Mouse (Mus musculus) limb, embryonic 13.5 days (tissue): ENCODE measurements around the gene Rnf157. TPM values are rescaled to one million over a fixed set of nuclear protein-coding genes. Genes with fewer than 3 reads are reported as not detected.
"Not testable (repeated sequence)": the region's sequence is repeated elsewhere in the genome, so short reads cannot be mapped to it uniquely, and the experiment has no call there.

ENCODE experiments used
- ATAC-seq: fragments of 200-750 bp; cut with Nextera tagmentation; 2 replicates; pipeline ENCODE4 v1.8.0; 2017; ENCODE audit warnings: low read depth, moderate number of reproducible peaks, moderate TSS enrichment; ENCODE audit not compliant: low FRiP score
- H3K27ac ChIP-seq: fragments of 300-500 bp; sonication (generic); 2 replicates; pipeline ENCODE4 v1.5.1; 2015; ENCODE audit warnings: inconsistent platforms, mild to moderate bottlenecking, moderate library complexity
- H3K27me3 ChIP-seq: fragments of 300-500 bp; sonication (generic); 2 replicates; pipeline ENCODE4 v1.6.1; 2015; ENCODE audit warnings: mild to moderate bottlenecking, inconsistent platforms
- H3K36me3 ChIP-seq: fragments of 300-500 bp; sonication (generic); 2 replicates; pipeline ENCODE4 v1.6.1; 2015; ENCODE audit warnings: inconsistent platforms, mild to moderate bottlenecking, moderate library complexity
- H3K4me1 ChIP-seq: fragments of 300-500 bp; sonication (generic); 2 replicates; pipeline ENCODE4 v1.6.1; 2015; ENCODE audit warnings: inconsistent platforms
- H3K4me2 ChIP-seq: fragments of 300-500 bp; sonication (generic); replicated peaks from 2 replicates; pipeline ENCODE4 v1.6.1; 2015; ENCODE audit warnings: inconsistent platforms, mild to moderate bottlenecking, moderate library complexity
- H3K4me3 ChIP-seq: fragments of 300-500 bp; sonication (generic); 2 replicates; pipeline ENCODE4 v1.5.1; 2015; ENCODE audit warnings: moderate library complexity, mild to moderate bottlenecking, inconsistent platforms
- H3K9ac ChIP-seq: fragments of 300-500 bp; sonication (generic); 2 replicates; pipeline ENCODE4 v1.6.1; 2015; ENCODE audit warnings: mild to moderate bottlenecking, inconsistent platforms
- H3K9me3 ChIP-seq: fragments of 300-500 bp; sonication (generic); 2 replicates; pipeline ENCODE4 v1.6.1; 2016; ENCODE audit warnings: inconsistent platforms
- WGBS: fragments of 180-500 bp; shearing (Covaris S2); methylation state at CpG from one replicate; pipeline ENCODE4 v1.1.7; 2015; 5-methylcytosine and 5-hydroxymethylcytosine counted together
- polyA plus RNA-seq: library from polyadenylated mRNA; unstranded; fragments of >200 nt; fragmentation: Nextera tagmentation; extraction: Ambion mirVana; gene quantifications from 2 replicates; pipeline ENCODE4 v1.2.1, GENCODE M21; 2015

Rnf157 gene
- polyA plus RNA-seq, 1 experiment from 2014 or later, result 18.6 TPM

DNA sequence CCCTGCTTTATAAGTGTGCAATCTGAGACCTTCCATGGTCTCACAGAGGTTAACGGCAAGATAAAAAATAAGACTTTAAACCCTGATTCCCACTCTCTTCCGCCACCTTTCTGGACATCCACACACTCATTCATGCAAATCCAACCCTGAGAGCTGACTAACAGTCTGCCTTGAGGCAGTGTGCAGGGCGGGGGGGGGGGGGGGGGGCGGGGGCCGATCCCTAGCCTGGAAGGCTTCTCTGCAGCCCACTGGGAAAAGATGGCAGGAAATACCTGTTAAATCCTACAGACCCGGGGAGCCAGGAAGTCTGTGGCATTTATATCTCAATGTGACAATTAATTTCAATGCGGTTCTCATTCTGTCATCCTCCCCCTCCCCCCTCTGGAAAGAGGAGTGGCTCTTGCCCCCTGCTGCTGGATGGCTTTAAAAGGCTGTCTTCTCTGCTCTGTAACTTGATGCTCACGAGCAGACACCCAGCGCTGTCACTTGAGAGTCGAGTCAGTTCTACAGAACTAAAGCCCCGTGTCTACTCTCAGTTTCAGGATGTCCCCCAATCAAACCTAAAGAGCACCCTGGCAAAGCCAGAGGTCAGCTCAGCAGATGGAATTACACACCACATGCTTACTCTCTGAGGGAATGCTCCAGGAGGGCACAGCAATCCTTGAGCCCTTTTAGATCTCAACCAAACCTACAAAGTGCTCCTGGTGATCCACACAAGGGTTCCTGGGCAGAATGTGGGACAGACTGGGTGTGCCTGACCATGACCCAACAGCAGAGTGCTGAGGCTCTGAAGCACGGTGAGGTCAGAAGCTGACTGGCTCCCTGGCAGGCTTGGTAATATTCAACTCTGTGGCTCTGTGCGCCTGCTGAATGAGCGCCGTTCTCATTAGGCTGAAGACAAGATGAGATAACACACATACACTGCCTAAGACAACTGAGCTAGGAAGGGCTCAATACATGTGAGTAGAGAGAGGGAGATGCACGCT is 25.5 kb downstream of the Rnf157 start:
- 0 out of 2 replicates have a peak, but pooled peaks have one; percentile 44 for ATAC-seq
- 18% methylated on average over 16 of the region's 16 CpGs for WGBS
- peaks cover 9% of the 10 kb centered on the region for H3K36me3 ChIP-seq
- H3K4me1 ChIP-seq, result peaks cover 22% of the 10 kb centered on the region
- H3K9ac ChIP-seq, result peak overlapping the region; percentile 39
- H3K4me2 ChIP-seq, result peak overlapping the region; percentile 48
- no peaks in the 10 kb centered on the region for H3K9me3 ChIP-seq
- H3K27ac ChIP-seq, result peak overlapping the region; percentile 65; the same call in 1 of the 2 replicates
- H3K4me3 ChIP-seq, result 0 out of 2 replicates have a peak overlapping the region, but pooled peaks have one; percentile 7
- H3K27me3 ChIP-seq, result no peaks in the 10 kb centered on the region

GRCm38 (mm10) chr11:116385999-116386398 is 26.8 kb downstream of the Rnf157 start:
- Histone ChIP-seq H3K4me2 (no peak overlapping the region), H3K4me1 (peaks cover 22% of the 10 kb centered on the region), H3K9ac (no peak overlapping the region), H3K9me3 (no peaks in the 10 kb centered on the region), H3K4me3 (no peak overlapping the region), H3K36me3 (peaks cover 18% of the 10 kb centered on the region), H3K27ac (no peak overlapping the region), H3K27me3 (no peaks in the 10 kb centered on the region)
- whole genome bisulfite sequencing, result 51% methylated on average over 5 of the region's 5 CpGs
- no peak for ATAC-seq

DNA sequence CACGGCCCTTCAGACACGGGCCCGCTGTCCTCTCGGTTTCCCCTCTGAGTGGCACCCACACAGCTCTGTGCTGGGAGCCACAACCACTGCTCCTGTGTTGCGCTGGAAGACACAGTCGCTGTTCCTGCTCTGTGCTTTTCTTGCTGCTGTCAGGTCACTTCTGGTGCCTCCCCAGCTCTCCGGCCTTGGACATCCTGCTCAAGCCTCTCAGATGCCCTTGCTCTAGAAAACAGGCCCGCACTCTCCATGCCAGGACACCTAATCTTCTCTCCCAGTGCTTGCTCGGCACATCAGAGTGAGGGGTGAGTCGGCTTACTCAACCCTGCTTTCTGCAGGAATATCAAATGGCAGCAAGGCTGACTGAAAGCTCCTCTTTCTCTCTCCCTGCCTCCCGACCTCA is 28.7 kb downstream of the Rnf157 start:
- Histone ChIP-seq H3K4me1 (peaks cover 22% of the 10 kb centered on the region), H3K9ac (peak overlapping the region; percentile 35; the same call in 1 of the 2 replicates), H3K4me3 (no peak overlapping the region), H3K27ac (no peak overlapping the region), H3K36me3 (peaks cover 18% of the 10 kb centered on the region), H3K27me3 (no peaks in the 10 kb centered on the region), H3K9me3 (no peaks in the 10 kb centered on the region), H3K4me2 (no peak overlapping the region)
- ATAC-seq, result no peak
- WGBS, result 81% methylated on average over 11 of the region's 11 CpGs

DNA sequence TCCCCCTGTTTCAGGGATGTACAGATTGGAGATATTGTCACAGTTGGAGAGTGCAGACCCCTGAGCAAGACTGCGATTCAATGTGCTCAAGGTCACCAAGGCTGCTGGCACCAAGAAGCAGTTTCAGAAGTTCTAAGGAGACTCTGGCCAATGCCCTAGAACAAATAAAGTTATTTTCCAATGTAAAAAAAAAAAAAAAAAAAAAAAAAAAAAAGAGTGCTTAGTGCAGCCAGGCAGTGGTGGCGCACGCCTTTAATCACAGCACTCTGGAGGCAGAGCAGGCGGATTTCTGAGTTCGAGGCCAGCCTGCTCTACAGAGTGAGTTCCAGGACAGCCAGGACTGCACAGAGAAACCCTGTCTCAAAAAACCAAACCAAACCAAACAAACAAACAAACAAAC is 29.8 kb downstream of the Rnf157 start:
- not testable (repeated sequence) for H3K4me2 ChIP-seq, H3K27me3 ChIP-seq, ATAC-seq, H3K27ac ChIP-seq, H3K4me3 ChIP-seq, H3K9ac ChIP-seq, H3K9me3 ChIP-seq
- peaks cover 22% of the 10 kb centered on the region for H3K4me1 ChIP-seq
- peaks cover 14% of the 10 kb centered on the region for H3K36me3 ChIP-seq
- 86% methylated on average over 5 of the region's 5 CpGs for WGBS

- 80% methylated on average over 7 of the region's 7 CpGs for WGBS
- peaks cover 14% of the 10 kb centered on the region for H3K36me3 ChIP-seq
- no peak overlapping the region for H3K4me3 ChIP-seq
Observed at GRCm38 (mm10) chr11:116380767-116381166, 32.1 kb downstream of the Rnf157 start.

GRCm38 (mm10) chr11:116379530-116379929 is 33.3 kb downstream of the Rnf157 start:
- Histone ChIP-seq H3K4me1 (peaks cover 7% of the 10 kb centered on the region; the same call in 1 of the 2 replicates), H3K4me2 (no peak overlapping the region), H3K9ac (no peak overlapping the region), H3K36me3 (peaks cover 14% of the 10 kb centered on the region), H3K9me3 (no peaks in the 10 kb centered on the region), H3K27ac (no peak overlapping the region), H3K27me3 (no peaks in the 10 kb centered on the region), H3K4me3 (no peak overlapping the region)
- 80% methylated on average over 6 of the region's 6 CpGs for WGBS
- ATAC-seq, result no peak

More at GRCm38 (mm10) chr11:116380767-116381166, 32.1 kb downstream of the Rnf157 start:
- Histone ChIP-seq H3K27me3 (no peaks in the 10 kb centered on the region), H3K9ac (no peak overlapping the region), H3K9me3 (no peaks in the 10 kb centered on the region), H3K4me2 (no peak overlapping the region), H3K4me1 (peaks cover 7% of the 10 kb centered on the region; the same call in 1 of the 2 replicates), H3K27ac (no peak overlapping the region)
- ATAC-seq, result no peak

DNA sequence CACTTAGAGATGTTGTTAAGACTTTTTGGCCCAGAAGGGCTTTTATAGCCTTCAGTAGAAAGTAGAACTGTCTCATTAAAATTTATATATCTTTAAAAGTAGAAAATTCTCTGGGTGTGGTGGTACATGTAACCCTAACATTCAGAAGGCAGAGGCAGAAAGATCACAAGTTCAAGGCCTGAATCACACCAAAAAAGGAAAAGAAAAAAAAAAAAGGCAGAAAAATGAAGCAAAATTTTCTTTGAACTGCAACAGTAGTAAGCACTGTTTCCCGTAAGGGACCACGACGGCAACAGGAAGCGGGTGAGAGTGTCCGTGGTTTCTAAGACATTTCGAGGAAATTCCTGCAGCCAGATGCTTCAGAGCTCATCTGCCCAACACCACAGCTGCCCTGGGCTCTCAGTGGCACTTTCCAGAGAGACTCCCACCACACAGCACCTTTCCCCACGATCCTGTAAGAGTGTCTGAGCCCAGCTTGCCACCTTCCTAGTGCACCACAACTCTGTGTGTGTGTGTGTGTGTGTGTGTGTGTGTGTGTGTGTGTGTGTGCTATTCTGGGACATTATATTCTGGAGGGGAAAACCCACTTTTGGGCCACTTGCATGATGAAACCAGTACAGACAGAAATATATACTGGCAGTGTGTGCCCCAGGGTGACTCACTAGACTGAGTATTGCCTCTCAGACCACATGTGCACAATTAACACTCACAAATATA is 35.7 kb downstream of the Rnf157 start:
- 75% methylated on average over 7 of the region's 7 CpGs for WGBS
- Histone ChIP-seq H3K9ac (no peak overlapping the region), H3K27ac (no peak overlapping the region), H3K36me3 (peaks cover 7% of the 10 kb centered on the region; the same call in 1 of the 2 replicates), H3K4me3 (no peak overlapping the region), H3K27me3 (no peaks in the 10 kb centered on the region), H3K4me2 (no peak overlapping the region), H3K4me1 (peaks cover 14% of the 10 kb centered on the region), H3K9me3 (no peaks in the 10 kb centered on the region)
- ATAC-seq, result no peak

GRCm38 (mm10) chr11:116371894-116372450 is 40.9 kb downstream of the Rnf157 start:
- Histone ChIP-seq H3K4me1 (peaks cover 32% of the 10 kb centered on the region), H3K27ac (no peak overlapping the region), H3K9ac (no peak overlapping the region), H3K4me2 (no peak overlapping the region), H3K9me3 (no peaks in the 10 kb centered on the region), H3K27me3 (no peaks in the 10 kb centered on the region), H3K36me3 (peaks cover 3% of the 10 kb centered on the region; the same call in 1 of the 2 replicates), H3K4me3 (no peak overlapping the region)
- ATAC-seq, result no peak
- 74% methylated on average over 4 of the region's 4 CpGs for WGBS

DNA sequence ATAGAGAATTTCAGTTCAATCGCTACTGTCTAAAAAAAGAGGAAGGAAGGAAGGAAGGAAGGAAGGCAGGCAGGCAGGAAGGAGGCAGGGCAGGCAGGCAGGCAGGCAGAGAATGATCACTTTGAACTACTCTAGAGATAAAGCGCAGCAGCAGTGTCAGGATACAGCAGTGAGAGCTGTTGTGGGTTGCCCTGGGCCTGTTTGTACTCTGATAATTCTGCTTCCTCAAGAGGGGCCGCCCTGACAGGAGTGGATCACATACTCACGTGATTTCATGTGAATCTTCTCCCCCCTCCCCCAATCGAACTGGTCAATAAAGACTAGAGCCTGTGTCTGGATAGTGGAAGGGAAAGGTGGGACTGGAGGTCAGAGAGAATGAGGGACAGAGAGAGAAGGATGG is 43.2 kb downstream of the Rnf157 start:
- Histone ChIP-seq H3K36me3 (peaks cover 3% of the 10 kb centered on the region; the same call in 1 of the 2 replicates), H3K27me3 (no peaks in the 10 kb centered on the region), H3K4me3 (no peak overlapping the region), H3K4me2 (no peak overlapping the region), H3K27ac (no peak overlapping the region), H3K9ac (no peak overlapping the region), H3K4me1 (peaks cover 46% of the 10 kb centered on the region), H3K9me3 (no peaks in the 10 kb centered on the region)
- no peak for ATAC-seq
- WGBS, result 57% methylated on average over 5 of the region's 5 CpGs

DNA sequence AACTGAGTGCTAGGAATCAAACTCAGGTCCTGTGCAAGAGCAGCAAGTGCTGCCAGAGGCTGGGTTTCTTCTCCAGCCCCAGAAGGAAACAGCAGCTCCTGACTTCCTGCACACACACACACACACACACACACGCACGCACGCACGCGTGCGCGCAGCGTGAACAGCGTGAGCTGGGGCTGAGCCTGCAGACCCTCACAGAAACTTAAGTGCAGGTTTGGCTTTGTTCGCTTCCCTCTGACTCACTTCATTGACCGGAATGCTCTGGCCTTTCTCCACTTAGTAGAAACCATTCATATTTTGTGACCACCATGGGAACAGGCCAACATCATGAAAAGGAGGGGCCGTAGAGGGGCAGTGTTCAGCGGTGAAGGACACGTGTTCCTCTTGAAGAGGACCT is 43.8 kb downstream of the Rnf157 start:
- H3K9me3 ChIP-seq, result no peaks in the 10 kb centered on the region
- WGBS, result 81% methylated on average over 14 of the region's 14 CpGs
- no peak for ATAC-seq
- H3K27me3 ChIP-seq, result no peaks in the 10 kb centered on the region
- no peak overlapping the region for H3K4me3 ChIP-seq
- H3K4me1 ChIP-seq, result peaks cover 50% of the 10 kb centered on the region
- peaks cover 3% of the 10 kb centered on the region; the same call in 1 of the 2 replicates for H3K36me3 ChIP-seq
- no peak overlapping the region for H3K9ac ChIP-seq
- no peak overlapping the region for H3K4me2 ChIP-seq
- peak overlapping the region; percentile 48; the same call in 1 of the 2 replicates for H3K27ac ChIP-seq

DNA sequence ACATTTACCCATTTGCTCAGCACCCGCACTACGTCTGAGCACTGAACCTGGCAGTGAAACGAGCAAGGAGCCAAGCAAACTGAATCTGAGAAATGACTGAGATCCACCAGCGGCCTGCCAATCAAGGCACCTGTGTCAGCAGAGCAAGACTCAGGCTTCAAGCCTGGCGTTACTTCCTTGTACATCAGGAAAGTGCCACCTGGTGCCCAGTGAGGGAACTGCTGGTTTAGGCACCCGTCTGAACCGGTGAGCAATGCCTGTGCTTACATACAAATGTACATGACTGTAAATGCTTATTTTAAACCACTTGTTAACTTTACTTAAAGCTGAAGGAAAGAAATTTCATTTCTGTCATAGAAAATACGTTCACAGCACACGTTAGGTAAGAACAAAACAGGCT is 44.7 kb downstream of the Rnf157 start:
- H3K9me3 ChIP-seq, result no peaks in the 10 kb centered on the region
- no peak overlapping the region for H3K27ac ChIP-seq
- H3K4me2 ChIP-seq, result no peak overlapping the region
- H3K27me3 ChIP-seq, result no peaks in the 10 kb centered on the region
- no peak overlapping the region for H3K9ac ChIP-seq
- H3K4me3 ChIP-seq, result no peak overlapping the region
- H3K36me3 ChIP-seq, result peaks cover 3% of the 10 kb centered on the region; the same call in 1 of the 2 replicates
- WGBS, result 20% methylated on average over 9 of the region's 9 CpGs
- H3K4me1 ChIP-seq, result peaks cover 48% of the 10 kb centered on the region
- ATAC-seq, result no peak
